Mouse (Mus musculus) cerebellum, postnatal 4 days (tissue): ENCODE data around the gene Plk2.
A peak's percentile ranks its signal among the peaks of the same experiment; 100 is the strongest.

ENCODE experiments used
- DNase-seq, 2 experiments: peaks; one replicate each; pipeline ENCODE4 v3.0.0; 2022; ENCODE audit warnings: low spot score in 2 of 2, mixed read lengths in 1 of 2

Gene Plk2

GRCm38 (mm10) chr13:110406152-110406551 lies 11.3 kb downstream of the Plk2 start:
- peak in 1 of 2 experiments; percentile 40 for DNase-seq

GRCm38 (mm10) chr13:110412572-110413209 lies 17.8 kb downstream of the Plk2 start:
- DNase-seq = peak in 1 of 2 experiments; percentile 51

GRCm38 (mm10) chr13:110418656-110419055 lies 23.8 kb downstream of the Plk2 start:
- DNase-seq = no peak

GRCm38 (mm10) chr13:110419640-110420039 lies 24.8 kb downstream of the Plk2 start:
- no peak for DNase-seq

GRCm38 (mm10) chr13:110422434-110422833 lies 27.6 kb downstream of the Plk2 start:
- no peak for DNase-seq

- no peak for DNase-seq
Observed at GRCm38 (mm10) chr13:110425512-110426222, 30.8 kb downstream of the Plk2 start.

GRCm38 (mm10) chr13:110431388-110431787 lies 36.5 kb downstream of the Plk2 start:
- DNase-seq = no peak

- DNase-seq = no peak
Observed at GRCm38 (mm10) chr13:110432062-110432566, 37.3 kb downstream of the Plk2 start.

- no peak for DNase-seq
Observed at GRCm38 (mm10) chr13:110432613-110433012, 37.8 kb downstream of the Plk2 start.

GRCm38 (mm10) chr13:110436692-110437091 lies 41.8 kb downstream of the Plk2 start:
- DNase-seq = no peak

GRCm38 (mm10) chr13:110438624-110439023 lies 43.8 kb downstream of the Plk2 start:
- DNase-seq = no peak

- no peak for DNase-seq
Observed at GRCm38 (mm10) chr13:110444335-110444734, 49.5 kb downstream of the Plk2 start.

GRCm38 (mm10) chr13:110444894-110445293 lies 50.0 kb downstream of the Plk2 start:
- no peak for DNase-seq

- no peak for DNase-seq
Observed at GRCm38 (mm10) chr13:110446434-110446833, 51.6 kb downstream of the Plk2 start.

GRCm38 (mm10) chr13:110450056-110450455 lies 55.2 kb downstream of the Plk2 start:
- no peak for DNase-seq
